Mouse (Mus musculus) thymus, postnatal 14 days (tissue): Measurements from ENCODE around the gene Tbc1d2.

Source experiments
- DNase-seq: peaks from one replicate; pipeline ENCODE4 v3.0.0; 2021

Gene Tbc1d2

DNA sequence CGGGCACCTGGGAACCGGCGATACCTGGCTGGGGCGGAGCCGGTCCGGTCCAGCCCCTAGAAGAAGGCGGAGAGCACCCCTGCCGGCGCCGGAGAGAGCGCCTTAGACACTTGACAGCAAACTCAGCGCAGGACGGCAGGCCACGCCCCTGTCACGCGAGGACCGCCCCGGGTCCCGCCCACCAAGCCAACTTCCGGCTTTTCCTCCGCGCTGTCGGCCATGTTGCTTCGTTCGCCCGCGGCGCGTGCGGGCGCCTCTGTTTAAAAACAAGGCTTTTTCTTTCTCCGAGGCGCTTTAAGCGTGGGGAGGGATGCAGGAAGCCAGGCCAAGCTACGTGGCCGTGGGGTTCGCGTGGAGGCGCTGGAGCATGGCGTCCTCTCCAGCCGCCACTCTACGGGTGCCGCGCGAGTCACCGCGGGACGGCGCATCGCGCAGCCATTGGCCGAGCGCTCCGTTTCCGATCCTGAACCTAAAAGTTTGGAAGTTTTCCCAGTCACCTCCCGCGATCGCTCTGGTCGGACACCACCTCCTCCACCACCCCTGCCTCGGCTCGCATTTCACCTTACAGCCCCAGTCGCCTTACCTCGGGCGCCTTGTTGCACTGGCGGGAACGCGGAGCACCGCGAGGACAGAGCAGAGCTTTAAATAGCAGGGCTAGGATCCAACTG, at the start of gene Tbc1d2:
Gene Tbc1d2, minus strand, starts transcription at position 124 of the 668 bp plus-strand sequence.
- peak; percentile 96 for DNase-seq

DNA sequence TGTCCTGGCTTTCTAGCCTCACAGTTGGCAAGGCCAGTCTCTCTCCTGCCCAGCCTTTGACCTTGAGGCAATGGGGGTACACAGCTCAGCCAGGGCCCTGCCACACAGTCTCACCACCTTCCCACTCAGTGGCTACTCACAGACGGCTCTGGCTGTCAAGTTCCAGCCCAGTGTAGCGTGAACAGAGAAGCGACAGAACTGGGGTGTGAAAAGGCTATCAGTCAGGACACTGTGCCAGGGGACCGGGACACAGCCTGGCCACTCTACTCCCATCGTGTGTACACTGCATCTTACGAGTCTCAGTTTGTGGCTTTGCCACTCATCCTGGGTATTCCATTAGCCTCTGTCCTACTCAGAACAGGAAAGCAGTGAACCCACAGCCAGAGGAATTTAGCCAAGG, 46.5 kb upstream of the Tbc1d2 start:
- no peak for DNase-seq

DNA sequence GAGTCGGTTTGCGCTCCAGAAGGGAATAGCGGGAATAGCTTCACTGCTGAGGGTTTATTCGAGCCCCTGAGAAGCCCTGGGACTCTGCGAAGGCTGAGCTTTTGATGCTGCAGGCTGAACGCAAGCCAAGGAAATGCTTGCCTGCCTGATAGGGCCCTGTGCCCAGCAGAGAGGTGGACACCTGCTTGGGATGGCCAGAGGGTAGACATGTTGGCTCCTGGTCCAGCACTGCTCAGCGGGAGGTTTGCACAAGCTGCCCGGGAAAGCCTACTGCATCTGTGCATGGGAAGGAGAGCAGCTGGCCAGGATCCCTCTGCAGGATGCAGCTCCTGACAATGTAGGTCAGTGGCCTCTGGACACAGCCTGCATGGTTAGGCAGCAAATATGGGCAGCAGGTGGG, 40.6 kb upstream of the Tbc1d2 start:
- no peak for DNase-seq

DNA sequence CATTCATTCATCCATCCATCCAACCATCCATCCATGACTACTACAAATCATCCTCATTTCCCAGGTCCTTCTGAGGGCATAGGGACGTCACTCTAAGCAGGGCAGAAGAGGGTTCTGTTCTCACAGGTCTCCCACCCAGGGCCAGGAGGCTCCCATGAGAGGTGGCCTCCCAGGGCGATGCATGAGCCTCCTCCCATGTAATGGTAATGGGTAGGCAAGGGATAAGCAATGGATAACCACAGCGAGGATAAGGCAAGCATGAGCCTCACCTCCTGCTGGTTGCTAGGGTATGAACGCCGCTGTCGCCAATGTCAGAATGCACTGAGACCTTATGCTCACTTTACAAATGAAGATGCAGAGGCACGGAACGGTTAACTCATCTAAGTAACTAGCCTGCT, 40.0 kb upstream of the Tbc1d2 start:
- DNase-seq: no peak

DNA sequence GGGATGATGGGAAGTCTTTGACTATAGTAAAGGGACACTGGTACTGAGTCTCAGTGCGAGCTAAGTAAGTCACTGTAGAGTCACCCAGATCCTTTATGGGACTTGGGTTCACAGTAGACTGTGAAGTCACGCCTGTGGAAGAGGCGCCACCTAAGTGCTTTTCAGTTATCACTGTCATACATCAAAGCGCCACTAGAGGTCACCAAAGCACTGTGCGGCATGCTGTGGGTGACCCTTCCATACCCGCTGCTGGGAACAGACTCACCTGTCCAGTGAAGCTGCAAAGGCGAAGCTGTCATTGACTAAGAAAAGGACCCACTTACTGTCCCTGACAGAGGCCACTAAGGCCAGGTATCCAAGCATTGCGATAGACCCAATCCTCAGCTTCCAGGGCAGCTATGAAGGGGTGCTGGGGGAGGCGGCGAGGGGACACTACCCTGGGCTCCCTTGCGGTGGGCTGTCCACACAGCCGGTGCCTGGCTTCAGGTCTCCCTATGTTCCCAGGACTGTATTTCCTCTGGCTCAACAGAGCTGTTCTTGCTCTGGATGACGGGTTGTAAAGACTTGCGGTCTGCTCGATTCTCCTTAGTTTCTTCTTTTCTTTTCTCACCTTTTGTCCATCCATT, 39.5 kb upstream of the Tbc1d2 start:
- DNase-seq: peak; percentile 77

DNA sequence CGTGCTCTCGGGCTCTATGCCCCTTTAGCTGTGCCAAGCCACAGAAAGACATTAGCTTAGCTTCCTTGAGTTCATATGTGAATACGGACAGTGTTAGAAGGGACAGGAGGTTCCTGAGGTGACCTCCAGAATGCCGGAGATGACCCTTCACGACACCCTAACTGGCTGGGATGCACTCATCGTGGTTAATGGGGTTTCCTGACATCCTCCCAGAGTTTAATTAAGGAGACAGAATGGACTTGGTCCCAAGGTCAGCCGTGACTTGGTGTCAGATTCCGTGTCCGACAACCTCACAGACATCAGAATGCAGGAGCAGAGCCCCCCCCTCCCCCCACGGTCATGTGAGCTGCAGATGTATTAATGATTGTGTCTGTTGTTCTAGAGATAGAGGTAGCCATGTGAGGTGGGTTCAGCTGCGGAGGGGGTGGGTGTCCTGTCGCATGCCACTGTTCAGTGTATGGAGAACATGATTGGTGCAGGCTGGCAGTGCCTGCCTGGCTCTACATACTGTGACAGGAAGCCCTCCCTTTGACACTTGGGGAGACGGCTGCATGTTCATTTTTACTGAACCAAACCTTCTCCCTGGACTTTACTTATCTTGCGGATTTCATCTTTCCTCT, 38.3 kb upstream of the Tbc1d2 start:
- DNase-seq: no peak

DNA sequence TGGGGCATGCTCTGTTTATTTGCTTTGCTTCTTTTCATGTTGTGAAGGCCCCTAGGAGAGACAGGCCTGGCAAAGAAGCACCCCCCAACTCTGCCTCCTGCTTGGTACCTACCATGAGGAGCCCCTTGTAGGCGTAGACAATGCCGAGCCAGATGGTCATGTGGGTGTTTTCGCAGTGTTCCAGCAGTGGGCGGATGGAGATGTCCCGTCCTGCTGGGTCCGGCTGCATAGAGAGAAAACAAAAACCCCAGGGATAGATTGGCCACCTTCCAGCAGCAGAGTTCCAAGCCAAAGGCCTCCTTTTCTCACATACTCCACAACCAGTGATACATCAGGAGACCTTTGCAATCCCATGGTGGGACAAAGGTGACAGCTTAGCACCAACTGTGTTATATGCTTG, 34.2 kb upstream of the Tbc1d2 start:
- DNase-seq: no peak

DNA sequence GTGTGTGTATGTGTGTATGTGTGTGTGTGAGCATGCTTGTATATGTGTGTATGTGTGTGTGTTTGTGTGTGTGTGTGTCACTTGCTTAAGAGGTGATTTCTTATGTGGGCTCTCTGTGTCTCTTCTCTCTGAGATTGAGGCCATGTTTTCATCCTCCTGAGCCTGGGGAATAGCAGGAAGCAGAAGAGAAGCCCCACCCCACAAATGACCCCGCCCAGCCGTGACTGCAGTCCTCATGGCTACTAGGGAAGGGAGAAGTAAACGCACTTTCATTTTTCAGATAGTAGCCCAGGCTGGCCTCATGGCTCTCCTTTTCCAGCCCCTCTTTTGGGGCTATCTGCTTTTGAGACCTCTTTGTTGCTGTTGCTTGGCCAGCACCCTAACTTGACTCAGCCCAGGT, 26.6 kb upstream of the Tbc1d2 start:
- no peak for DNase-seq

DNA sequence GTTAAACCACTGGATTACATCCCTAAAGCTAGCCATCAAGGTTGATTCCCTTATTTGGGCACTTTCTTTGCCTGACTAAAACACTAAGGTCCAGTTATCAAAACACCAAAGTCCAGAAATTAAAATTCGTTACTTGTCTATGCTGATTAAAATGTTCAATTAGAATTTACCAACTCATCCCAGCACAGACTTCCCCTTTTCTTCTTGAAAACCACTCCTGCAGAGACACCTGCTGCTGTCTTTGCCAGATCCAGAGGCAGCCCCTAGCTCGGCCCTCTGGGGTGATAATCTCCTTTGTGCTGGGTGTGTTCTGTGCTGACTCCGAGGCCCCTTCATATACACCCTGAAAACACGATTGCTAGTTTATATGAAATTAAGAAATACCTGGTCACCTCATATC, 26.0 kb upstream of the Tbc1d2 start:
- no peak for DNase-seq

DNA sequence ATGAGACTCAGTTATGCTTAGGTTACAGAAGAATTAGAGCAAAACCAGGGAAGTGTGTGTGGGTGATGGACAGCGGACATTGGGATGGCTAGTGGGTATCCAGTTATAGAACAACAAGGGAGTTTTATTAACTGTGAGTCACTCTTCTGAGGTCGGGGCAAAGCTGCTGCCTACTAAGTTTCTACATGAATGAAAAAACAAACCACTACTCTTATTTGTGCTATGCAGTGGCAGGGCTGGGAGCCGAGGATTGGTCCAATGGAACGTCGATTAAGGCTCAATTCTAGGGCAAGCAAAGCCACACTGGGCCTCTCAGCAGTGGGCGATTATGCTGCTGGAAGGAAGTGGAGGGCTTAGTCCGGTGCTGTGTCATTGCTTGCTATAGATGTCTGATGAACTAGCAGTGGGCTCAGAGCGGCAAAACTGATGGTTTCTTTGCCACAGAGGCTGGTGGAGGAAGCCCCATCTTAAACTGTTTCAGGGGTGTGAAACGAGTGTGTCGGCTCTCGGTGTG, 25.3 kb upstream of the Tbc1d2 start:
- no peak for DNase-seq

DNA sequence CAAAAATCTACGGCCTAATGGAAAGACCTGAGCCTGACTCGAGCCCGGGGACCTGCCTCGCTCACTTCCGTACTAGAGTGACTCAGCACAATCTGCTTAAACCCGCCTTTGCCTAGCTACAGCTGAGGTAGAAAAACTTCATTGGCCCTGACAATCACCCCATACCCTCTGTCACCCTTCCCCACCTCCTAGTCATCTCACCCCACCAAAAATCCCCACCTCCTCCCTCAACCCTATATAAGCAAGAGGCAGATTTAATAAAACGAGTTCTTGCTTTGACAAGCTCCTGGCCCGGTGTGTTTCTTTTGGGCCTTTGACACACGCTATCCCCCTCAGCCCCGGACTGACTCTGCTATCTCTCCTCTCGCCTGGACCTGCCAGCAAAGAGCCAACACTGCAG, 18.6 kb upstream of the Tbc1d2 start:
- DNase-seq: no peak

DNA sequence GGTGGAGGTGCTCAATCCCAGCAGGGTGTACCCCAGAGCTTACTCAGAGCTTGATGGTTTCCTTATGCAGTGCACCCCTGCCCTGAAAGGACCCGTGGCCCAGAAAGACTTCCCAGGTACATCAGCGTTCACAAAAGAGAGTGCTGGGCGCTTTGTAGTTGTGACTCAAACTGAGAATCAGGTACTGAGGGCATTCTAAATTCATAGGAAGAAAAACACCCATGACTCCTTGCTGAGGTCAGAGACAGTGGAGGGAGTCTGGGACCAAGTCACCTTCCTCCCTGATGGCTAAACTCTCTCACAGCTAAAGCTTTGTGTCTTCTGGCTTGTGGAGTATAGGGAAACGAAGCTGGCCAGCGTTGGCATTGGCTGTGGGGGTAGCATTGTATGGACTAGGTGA, 16.4 kb upstream of the Tbc1d2 start:
- no peak for DNase-seq

DNA sequence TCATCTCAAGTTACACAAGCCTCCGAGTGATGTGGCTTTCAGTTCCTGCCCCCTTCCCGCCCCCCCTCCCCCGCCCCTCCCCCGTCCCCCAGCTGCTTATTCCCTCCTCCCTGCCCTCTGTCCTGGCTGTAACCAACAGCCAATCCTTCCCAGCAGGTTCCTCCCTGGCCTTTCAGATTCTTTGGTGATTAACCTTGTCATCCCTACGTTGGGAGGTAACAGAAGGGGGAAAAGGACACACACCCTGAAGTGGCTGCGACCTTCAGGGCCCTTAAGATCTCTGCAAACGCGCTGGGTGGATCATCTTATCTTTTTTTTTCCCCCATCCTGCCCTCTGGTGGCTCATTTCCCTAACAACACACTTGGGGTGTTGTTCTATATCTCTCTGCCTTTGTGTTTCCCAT, 15.4 kb upstream of the Tbc1d2 start:
- DNase-seq: peak; percentile 62

DNA sequence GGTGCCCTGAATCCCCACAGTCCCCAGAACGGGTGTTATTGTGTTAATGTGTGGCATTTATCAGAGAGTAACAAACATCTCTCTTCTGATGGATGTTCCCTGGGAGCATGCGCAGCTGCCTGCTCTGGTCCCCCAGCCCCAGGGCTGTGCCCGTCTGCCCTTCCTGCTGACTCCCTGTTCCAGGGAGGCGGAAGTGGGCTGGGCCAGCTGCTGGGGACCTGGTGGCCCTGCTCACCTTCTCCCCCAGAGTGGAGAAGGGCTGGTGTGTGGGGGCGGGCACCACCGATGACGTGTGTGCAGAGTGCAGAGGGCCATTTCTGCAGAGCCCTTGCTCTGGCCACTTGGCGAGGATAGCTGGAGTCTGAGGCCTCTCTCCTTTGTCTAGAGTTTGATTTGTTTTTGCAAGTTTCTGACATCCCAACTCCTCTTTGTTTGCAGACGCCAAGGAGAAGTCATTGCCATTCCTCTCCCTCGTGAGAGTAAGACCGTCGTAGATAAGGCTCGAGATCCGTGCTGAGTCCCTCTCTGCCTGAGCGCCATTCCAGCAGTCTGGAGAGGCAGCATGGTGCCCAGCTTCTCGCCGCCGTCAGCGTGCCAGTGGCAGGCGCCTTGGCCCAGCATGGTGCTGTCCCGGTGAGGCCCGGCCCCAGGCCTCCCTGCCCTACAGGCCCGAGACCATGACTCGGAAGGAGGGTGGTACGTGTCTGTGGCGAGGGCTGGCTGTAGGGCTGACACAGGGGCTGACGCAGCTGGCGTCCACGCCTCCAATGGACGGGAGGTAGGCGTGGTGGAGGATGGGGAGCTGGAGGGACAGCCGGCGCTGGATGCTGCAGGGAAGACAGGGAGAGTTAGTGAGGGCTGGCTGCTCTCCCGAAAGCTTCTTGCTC, 14.4 kb upstream of the Tbc1d2 start:
- DNase-seq: peak; percentile 30

DNA sequence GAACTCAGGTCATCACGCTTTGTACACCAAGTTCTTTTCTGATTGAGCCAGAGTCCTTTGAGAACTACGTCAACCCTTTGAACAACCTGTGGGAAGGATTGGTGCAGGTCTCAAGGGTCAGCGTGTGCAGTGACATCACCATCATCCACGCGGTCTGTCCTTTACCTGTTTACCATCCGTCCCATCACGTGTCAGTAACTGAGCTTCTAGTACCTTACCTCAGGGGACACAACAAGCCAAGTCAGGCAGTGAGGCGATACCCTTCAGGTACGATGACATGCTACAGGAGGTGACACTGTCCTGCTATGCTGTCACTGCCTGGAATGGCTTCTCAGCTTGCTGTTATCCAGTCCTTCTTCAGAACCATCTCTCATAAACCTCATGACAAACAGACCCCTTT, 11.4 kb upstream of the Tbc1d2 start:
- no peak for DNase-seq

DNA sequence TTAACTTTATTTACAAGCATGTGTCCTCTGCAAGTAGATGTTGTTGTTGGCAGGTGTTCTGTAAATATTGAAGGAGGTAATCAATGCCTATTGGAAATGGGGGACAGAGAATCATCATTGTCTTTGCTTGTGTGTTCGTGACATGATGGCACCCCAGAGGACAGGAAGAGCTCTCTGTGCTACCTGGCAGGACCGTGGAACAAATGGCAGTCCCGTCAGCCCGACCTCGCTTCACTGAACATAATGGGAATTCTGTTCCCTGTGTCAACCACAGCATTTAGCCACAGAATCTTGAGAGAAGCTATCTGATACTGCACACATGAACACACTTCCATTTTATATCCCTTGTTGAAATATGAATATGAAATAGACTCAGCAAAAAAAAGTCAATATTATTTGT, 8.9 kb upstream of the Tbc1d2 start:
- DNase-seq: no peak

DNA sequence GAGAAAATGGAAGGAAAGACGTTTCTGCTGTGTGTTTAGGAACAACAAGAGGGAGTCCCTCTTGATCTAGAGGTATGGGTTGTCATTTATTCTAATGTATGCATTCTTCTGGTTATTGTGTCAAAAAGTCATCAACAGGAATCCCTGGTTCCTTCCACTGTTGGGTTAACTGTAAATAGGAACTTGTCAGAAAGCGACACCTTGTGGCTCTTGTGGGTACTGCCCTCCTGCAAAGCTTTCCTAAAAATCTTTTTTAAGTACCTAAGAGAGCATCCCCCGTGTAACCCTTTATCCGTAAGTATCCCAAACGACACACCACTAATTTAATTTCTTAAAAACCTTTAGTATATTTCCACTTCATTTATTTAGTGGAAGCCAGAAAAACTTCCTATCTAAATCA, 7.1 kb upstream of the Tbc1d2 start:
- peak; percentile 82 for DNase-seq

DNA sequence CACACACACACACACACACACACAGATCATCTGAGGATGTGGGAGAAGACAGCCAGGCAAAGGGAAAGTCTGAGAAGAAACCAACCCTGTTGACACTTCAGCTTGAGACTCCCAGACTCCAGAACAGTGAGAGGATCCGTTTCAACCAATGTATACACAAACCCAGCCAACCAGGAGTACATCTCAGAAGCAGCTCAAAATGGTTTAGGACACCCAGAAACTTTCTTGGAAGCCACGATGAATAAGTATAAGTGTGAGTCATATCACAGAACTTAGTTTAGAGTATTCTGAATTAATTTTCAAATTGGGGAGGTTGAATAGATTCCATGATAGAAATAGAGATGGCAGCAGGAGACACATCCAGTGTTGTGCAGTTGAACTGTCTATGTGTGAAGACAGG, 5.9 kb upstream of the Tbc1d2 start:
- no peak for DNase-seq

DNA sequence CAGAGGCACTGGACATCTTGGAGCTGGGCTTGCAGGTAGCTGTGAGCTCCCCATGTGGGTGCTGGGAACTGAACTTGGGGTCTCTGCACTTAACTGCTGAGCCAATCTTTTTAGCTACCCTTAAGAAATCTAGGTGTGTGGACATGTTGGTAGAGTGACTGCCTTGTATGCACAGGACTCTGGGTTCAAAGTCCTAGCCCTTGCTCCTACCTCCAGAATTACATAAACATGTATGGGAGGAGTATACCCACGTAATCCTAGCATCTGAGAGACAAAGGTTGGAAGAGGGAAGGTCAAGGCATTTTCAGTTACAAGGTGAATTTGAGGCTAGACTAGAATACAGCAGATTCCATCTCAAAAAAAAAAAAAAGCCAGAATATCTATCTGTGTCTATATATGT, 5.3 kb upstream of the Tbc1d2 start:
- no peak for DNase-seq

DNA sequence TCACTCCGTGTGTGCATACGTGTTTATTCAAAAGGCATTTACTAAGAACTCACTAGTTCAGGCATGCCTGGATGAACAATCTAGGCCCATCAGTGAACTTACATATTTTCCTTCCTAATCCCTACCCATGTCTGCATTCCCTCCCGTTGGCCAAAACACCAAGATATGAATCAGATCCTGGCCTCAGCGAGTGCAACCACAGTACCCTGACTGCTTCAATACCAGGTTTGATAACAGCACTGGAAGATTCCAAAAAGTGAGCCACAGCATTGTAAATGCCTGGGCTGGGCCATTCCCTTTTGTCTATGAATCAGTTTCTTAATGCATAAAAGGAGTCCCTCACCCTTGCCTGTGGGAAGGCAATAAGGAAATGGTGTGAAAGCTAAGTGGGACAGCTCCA, 848 bp downstream of the Tbc1d2 start:
- DNase-seq: no peak

DNA sequence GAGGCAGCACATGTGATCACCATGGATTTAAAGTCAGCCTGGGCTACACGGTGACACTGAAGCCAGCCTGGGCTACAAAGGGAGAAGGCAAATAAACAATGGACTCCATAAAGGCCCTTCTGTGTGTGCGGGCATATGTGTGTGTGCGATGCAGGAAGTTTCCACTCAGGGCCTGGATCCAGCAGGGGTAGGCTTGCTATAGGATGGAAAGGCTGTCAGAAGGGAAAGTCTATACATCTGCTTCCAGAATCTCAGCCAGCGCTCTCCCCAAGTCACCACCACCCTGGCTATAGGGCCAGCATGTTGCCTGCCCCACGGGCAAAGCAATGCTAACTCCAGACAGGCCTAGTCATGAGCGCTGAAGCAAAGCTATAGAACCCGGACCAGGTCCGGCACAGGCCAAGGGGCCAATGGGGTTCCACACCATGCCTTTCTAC, 6.3 kb downstream of the Tbc1d2 start:
- DNase-seq: no peak

DNA sequence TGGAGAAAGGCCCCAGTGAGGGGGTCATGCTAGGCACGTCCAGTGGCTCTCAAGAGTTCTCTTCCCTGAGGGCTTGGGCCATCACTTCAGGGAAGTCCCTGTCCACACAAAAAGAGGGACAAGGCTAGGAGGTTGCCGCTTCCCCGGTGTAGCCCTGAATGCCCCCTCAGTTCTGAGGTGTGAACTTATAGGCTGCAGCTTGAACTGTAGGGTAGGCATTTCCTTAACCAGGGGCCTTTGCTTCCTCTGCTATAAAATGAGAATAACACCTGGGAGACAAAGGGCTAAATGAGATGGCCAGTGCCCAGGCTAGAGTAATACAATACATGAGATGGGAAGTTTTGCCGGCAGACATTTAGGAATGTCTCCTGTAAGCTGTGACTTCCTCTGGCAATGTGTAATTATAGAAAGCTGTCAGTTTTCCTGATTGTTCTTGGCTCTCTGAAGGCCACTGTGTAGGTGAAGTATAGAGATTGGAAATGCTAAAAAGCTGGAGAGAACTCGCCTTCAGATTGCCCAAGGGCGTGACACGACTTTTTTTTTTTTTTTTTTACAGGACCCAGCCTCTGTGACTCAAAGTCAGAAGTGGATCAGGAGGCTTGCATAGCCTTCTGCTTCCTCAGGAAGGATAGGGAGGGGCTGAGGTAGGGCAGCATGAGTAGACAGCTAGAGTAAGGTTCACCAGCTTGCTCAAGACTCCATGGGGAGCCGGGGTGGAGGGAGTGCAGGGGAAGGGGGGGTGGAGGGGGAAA, 6.9 kb downstream of the Tbc1d2 start:
- no peak for DNase-seq

DNA sequence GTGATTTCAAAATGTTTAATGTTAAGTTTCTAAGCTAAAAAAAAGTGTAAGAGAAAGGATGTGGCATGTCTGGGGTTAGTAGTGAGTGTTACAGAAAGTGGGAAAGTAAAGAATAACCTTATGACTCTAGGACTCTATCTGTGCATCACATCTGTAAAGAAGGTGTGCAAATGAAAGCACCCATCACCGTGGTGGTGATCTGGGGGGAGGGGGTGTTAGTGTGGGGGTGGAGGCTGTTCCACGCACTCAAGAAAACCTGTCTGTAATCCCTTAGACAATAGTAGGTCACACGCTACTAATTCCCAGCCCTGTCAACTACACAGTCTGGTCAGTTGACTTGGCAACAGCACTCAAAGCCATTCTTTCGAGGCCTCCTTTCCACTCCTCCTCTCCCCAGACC, 8.7 kb downstream of the Tbc1d2 start:
- no peak for DNase-seq
